Mouse (Mus musculus) hindbrain, embryonic 14.5 days (tissue): ENCODE results near the gene Ms4a1. TPM values are rescaled to one million over a fixed set of nuclear protein-coding genes. Genes with fewer than 3 reads are reported as not detected.
"Not testable (repeated sequence)": the region's sequence is repeated elsewhere in the genome, so short reads cannot be mapped to it uniquely, and the experiment has no call there.

Source experiments
- ATAC-seq: fragments of 200-750 bp; cut with Nextera tagmentation; 2 replicates; pipeline ENCODE4 v1.8.0; 2017; ENCODE audit warnings: moderate number of reproducible peaks, mild to moderate bottlenecking, moderate TSS enrichment, moderate library complexity; ENCODE audit not compliant: low FRiP score
- DNase-seq: peaks from one replicate; pipeline ENCODE4 v3.0.0-alpha.2; 2015; ENCODE audit warnings: low spot score
- H3K27ac ChIP-seq: fragments of 300-500 bp; sonication (generic); 2 replicates; pipeline ENCODE4 v1.5.1; 2014; ENCODE audit warnings: mild to moderate bottlenecking, moderate library complexity
- H3K27me3 ChIP-seq: fragments of 300-500 bp; sonication (generic); 2 replicates; pipeline ENCODE4 v1.6.1; 2014; ENCODE audit warnings: mild to moderate bottlenecking, low read length, mixed read lengths; ENCODE audit not compliant: control insufficient read depth, insufficient read depth
- H3K36me3 ChIP-seq: fragments of 300-500 bp; sonication (generic); replicated peaks from 2 replicates; pipeline ENCODE4 v1.6.1; 2014; ENCODE audit not compliant: control insufficient read depth, insufficient read depth
- H3K4me1 ChIP-seq: fragments of 300-500 bp; sonication (generic); replicated peaks from 2 replicates; pipeline ENCODE4 v1.6.1; 2014; ENCODE audit warnings: antibody characterized with exemption, low read length, mixed read lengths; ENCODE audit not compliant: control insufficient read depth, insufficient read depth
- H3K4me2 ChIP-seq: fragments of 300-500 bp; sonication (generic); replicated peaks from 2 replicates; pipeline ENCODE4 v1.6.1; 2014; ENCODE audit warnings: mild to moderate bottlenecking, moderate library complexity
- H3K4me3 ChIP-seq: fragments of 300-500 bp; sonication (generic); replicated peaks from 2 replicates; pipeline ENCODE4 v1.5.1; 2014; ENCODE audit warnings: mild to moderate bottlenecking, low read length
- H3K9ac ChIP-seq: fragments of 300-500 bp; sonication (generic); 2 replicates; pipeline ENCODE4 v1.6.1; 2014
- H3K9me3 ChIP-seq: fragments of 300-500 bp; sonication (generic); 2 replicates; pipeline ENCODE4 v1.6.1; 2016; ENCODE audit warnings: low read length; ENCODE audit not compliant: control insufficient read depth
- WGBS: fragments of 180-500 bp; shearing (Covaris S2); extraction: QIAGEN DNeasy Blood & Tissue Kit; methylation state at CpG from one replicate; pipeline ENCODE4 v1.1.7; 2014; 5-methylcytosine and 5-hydroxymethylcytosine counted together
- polyA plus RNA-seq: library from polyadenylated mRNA; unstranded; fragments of >200 nt; fragmentation: Nextera tagmentation; extraction: Ambion mirVana; gene quantifications from 2 replicates; pipeline ENCODE4 v1.2.1, GENCODE M21; 2014

The Ms4a1 gene
- not detected in 2 replicates for polyA plus RNA-seq

DNA sequence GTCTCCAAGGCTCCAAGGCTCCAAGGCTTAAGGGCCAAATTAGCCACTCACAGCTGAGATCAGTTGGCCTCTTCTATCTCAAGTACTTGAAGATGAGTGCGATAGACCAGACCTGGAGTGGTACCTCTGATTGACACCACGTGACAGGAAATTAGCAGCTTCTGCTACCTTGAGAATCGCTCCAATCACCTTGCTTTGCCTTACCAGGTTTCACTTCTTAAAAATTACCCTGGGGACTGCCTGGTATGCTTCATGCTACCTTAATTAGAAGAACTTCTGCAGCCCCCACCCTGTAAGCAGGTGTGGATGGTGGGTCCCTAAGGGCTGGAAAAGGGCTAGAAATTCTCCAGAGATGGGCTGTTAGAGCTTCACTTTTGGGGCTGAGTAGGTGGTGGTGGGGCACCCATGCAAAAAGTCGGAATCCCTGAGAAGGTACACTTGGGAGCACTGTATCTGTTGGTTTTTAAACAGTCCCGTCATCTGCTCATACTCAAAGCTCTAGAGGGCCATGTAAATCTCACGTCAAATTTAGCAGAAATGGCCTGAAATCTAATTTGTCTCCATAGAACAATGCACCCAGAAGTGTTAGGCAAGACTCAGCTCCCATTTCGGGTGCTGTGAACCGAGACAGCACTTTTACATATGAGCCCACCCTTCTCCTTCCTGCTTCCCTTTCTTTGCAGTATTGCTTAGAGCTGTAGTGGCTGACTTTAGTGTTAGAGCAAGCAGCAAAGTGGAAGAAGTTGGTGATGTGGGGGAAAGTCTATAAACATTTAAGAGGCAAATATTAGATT lies at the start of gene Ms4a1:
TSS of gene Ms4a1 (minus strand) at position 190 of the 794 bp plus-strand sequence.
- DNase-seq (no peak), ATAC-seq (no peak)
- Histone ChIP-seq H3K4me2 (no peak within 1 kb of the TSS), H3K4me3 (no peak within 1 kb of the TSS), H3K9me3 (no peaks in the 10 kb centered on the region), H3K4me1 (no peaks in the 10 kb centered on the region), H3K27ac (no peak within 1 kb of the TSS), H3K9ac (no peak within 1 kb of the TSS), H3K27me3 (no peaks in the 10 kb centered on the region), H3K36me3 (no peaks in the 10 kb centered on the region)
- WGBS, result 89% methylated on average over 8 of the region's 8 CpGs

DNA sequence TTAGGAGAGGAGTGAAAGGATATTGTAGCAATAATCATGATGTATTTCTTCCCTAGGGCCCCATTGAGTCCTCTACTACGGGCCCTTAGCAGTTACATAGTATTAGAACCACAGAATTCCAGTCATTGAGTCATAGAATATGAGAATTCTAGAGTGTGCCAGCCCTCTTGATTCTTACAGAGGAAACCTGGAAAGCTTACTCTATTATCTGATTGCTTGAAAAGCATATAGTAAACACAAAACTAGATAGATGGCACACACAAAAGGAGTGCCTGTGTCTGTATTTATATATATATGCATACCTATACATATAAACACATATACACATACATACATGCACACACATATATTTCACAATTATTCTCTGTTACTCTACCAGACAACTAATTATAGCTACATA lies 48.3 kb upstream of the Ms4a1 start, which contains the start of gene Ms4a14:
TSS of gene Ms4a14 (minus strand) at position 101 of the 400 bp plus-strand sequence.
- 79% methylated on average over 1 of the region's 1 CpGs for WGBS
- no peaks in the 10 kb centered on the region for H3K27me3 ChIP-seq
- H3K4me2 ChIP-seq, result no peak within 1 kb of the TSS
- no peaks in the 10 kb centered on the region for H3K4me1 ChIP-seq
- DNase-seq, result no peak
- no peaks in the 10 kb centered on the region for H3K36me3 ChIP-seq
- H3K4me3 ChIP-seq, result no peak within 1 kb of the TSS
- H3K27ac ChIP-seq, result no peak within 1 kb of the TSS
- ATAC-seq, result no peak
- no peak within 1 kb of the TSS for H3K9ac ChIP-seq
- H3K9me3 ChIP-seq, result no peaks in the 10 kb centered on the region

DNA sequence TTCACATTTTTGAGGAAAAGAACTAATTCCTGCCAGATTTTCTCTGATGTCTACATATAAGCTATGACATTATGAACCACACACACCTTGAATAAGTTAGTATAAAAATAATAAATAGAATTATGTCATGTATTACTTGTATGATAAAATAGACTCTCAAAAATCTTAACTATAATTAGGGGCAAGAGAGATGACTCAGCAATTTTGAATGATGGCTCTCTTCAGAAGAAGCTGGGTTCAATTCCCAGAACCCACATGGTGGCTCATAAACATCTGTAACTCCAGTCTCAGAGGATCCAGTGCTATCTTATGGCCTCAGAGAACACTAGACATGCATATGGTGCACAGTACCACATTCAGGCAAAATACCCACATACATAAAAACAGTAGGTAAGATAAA lies 42.8 kb upstream of the Ms4a1 start:
- DNase-seq (no peak), ATAC-seq (no peak)
- H3K4me1 ChIP-seq, result no peaks in the 10 kb centered on the region
- H3K9ac ChIP-seq, result no peak overlapping the region
- no peaks in the 10 kb centered on the region for H3K27me3 ChIP-seq
- H3K27ac ChIP-seq, result no peak overlapping the region
- H3K36me3 ChIP-seq, result no peaks in the 10 kb centered on the region
- H3K9me3 ChIP-seq, result no peaks in the 10 kb centered on the region
- no peak overlapping the region for H3K4me3 ChIP-seq
- H3K4me2 ChIP-seq, result no peak overlapping the region

DNA sequence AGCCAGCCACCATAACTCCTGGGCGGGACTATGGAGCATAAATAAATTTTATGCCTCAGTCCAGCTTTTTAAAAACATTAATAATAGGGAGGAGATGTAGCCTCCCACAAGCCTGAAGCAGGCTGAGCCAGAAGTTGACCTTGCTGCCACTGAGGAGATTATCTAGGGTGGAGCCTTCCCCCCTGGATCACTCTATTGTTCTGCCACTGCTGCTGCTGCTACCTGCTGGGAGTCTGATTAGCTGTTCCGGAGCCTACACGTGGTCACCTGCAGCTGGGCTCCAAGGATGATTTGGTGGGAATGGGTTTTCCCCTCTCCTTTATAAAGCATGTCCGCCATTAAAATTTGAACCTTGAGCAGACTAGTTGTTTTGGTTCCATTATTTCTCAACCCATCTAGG lies 33.5 kb upstream of the Ms4a1 start:
- not testable (repeated sequence) for H3K27ac ChIP-seq, H3K4me3 ChIP-seq, H3K9me3 ChIP-seq, ATAC-seq, H3K4me2 ChIP-seq, H3K36me3 ChIP-seq, DNase-seq, H3K27me3 ChIP-seq, H3K4me1 ChIP-seq, H3K9ac ChIP-seq
- 41% methylated on average over 4 of the region's 4 CpGs for WGBS

DNA sequence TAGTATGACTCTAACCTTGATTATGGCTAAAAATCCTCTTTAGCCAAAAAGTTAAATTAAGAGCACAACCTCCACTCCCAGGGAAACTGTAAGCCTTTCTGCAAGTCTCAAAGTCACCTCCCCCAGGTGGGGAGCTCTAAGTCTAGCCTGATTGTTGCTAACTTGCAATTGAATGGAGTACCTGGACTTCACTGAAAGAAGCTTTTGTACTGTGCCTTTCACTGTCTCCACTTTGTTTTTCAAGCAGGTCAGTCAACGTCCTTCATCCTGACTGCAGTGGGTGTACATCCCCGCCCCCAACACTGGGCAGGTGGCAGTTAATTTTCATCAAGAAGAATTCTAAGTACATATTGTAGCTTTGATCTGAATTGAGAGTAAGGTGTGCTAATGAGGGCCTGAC lies 32.9 kb upstream of the Ms4a1 start:
- WGBS, result 46% methylated on average over 2 of the region's 2 CpGs
- no peaks in the 10 kb centered on the region for H3K9me3 ChIP-seq

DNA sequence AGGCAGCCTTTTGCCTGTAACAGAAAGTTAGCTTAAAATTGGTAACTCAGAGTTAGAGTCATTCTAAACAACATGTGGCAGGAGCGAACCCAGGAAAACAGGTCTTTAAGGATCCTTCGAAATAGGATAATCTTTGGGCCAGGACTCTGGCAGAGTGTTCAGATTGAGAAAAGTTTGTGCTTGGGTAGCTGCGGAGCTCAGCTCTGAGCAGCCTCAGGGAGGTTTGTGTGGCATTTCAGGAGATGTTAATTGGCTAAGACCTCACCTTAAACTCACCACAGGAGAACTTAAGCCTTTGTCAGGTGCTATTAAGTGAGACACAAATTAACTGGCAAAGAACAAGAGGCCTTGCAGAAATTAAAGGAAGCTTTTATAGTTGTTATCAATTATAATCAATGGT lies 27.6 kb upstream of the Ms4a1 start:
- H3K9me3 ChIP-seq, ATAC-seq, H3K4me1 ChIP-seq, DNase-seq, H3K36me3 ChIP-seq, H3K27me3 ChIP-seq, H3K27ac ChIP-seq, H3K9ac ChIP-seq: not testable (repeated sequence)
- Histone ChIP-seq H3K4me3 (peak overlapping the region; percentile 28; the same call in 1 of the 2 replicates), H3K4me2 (peak overlapping the region; percentile 48)
- 10% methylated on average over 3 of the region's 3 CpGs for WGBS

More for the DNA sequence above, 32.9 kb upstream of the Ms4a1 start:
- Histone ChIP-seq H3K27ac (no peak overlapping the region), H3K9ac (no peak overlapping the region), H3K27me3 (no peaks in the 10 kb centered on the region), H3K4me2 (no peak overlapping the region), H3K36me3 (no peaks in the 10 kb centered on the region), H3K4me1 (no peaks in the 10 kb centered on the region), H3K4me3 (no peak overlapping the region)
- ATAC-seq (no peak), DNase-seq (no peak)

DNA sequence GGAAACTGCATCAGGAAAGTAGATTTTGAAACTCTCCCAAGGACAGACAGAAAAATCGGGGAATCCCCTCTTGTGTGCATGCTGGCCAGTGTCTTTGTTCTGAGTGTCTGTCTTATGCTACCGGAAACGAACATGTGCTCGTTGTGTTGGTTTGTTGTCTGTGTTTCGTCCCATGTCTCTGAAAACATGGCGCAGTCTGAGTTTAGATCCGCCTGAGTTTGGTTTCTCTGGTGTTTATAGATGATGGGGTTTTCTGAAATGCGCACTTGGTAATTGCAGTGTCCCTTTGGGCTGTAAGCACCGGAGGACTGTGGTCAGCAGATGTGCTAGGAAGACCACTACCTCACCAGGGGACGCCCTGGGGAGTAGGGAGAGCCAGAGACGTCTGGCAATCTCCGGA lies 26.9 kb upstream of the Ms4a1 start:
- H3K27ac ChIP-seq, result no peak overlapping the region
- DNase-seq (no peak), ATAC-seq (no peak)
- H3K9ac ChIP-seq, result 0 out of 2 replicates have a peak overlapping the region, but pooled peaks have one; percentile 39
- no peaks in the 10 kb centered on the region for H3K4me1 ChIP-seq
- 15% methylated on average over 12 of the region's 12 CpGs for WGBS
- H3K27me3 ChIP-seq, result no peaks in the 10 kb centered on the region
- no peaks in the 10 kb centered on the region for H3K36me3 ChIP-seq
- peak overlapping the region; percentile 48 for H3K4me2 ChIP-seq
- H3K9me3 ChIP-seq, result no peaks in the 10 kb centered on the region
- peak overlapping the region; percentile 28 for H3K4me3 ChIP-seq

DNA sequence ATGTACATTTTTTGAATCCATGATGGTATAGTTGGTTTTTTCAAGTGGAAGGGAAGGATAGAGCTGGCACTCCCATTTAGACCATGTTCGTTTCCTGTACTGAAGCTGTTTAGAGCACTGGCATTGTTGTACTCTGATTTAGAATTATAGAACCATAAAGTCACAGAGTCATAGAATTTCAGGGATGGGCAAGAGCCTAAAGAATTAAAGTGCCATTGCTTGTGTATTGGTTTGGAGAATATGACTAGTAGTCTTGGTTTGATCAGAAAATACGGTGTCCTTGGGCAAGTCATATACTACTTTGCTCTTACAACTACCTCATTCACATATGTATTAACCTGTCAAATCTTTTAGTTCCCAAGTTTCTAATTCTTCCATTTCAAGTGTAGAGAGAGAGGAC lies 17.7 kb upstream of the Ms4a1 start, which contains the start of gene Ms4a5:
TSS of gene Ms4a5 (minus strand) at position 101 of the 400 bp plus-strand sequence.
- Histone ChIP-seq H3K36me3 (no peaks in the 10 kb centered on the region), H3K9ac (no peak within 1 kb of the TSS), H3K4me1 (no peaks in the 10 kb centered on the region), H3K4me2 (no peak within 1 kb of the TSS), H3K9me3 (no peaks in the 10 kb centered on the region), H3K27me3 (no peaks in the 10 kb centered on the region), H3K27ac (no peak within 1 kb of the TSS), H3K4me3 (no peak within 1 kb of the TSS)
- ATAC-seq (no peak), DNase-seq (no peak)
- 90% methylated on average over 2 of the region's 2 CpGs for WGBS

DNA sequence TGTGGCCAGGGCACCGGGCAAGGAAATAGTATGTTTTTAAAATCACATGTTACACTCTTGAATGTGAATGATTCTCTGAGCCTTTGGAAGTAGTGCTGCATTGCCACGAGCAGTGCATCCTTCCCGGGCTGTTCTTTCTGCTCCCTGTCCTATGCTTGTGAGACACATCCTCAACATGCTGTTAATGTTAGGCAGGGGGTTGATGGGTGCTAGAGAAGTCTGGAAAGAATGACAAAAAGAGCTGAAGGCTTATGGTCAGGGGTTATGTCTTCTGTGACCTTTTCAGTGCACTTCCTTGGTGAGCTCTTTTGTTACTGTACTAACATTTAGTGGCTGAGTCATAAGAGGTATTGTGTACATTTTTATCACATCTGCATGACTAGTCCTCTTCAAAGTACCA lies 14.2 kb upstream of the Ms4a1 start:
- Histone ChIP-seq H3K36me3 (no peaks in the 10 kb centered on the region), H3K4me2 (no peak overlapping the region), H3K4me3 (no peak overlapping the region), H3K27ac (no peak overlapping the region), H3K27me3 (no peaks in the 10 kb centered on the region), H3K4me1 (no peaks in the 10 kb centered on the region), H3K9ac (no peak overlapping the region), H3K9me3 (no peaks in the 10 kb centered on the region)
- WGBS, result 82% methylated on average over 3 of the region's 3 CpGs
- DNase-seq (no peak), ATAC-seq (no peak)
